Mouse (Mus musculus) frontal cortex, postnatal 10 days (tissue): ENCODE results near the gene Pno1.
"Not testable (repeated sequence)": the region's sequence is repeated elsewhere in the genome, so short reads cannot be mapped to it uniquely, and the experiment has no call there.

Experiments
- DNase-seq, 2 experiments: peaks; one replicate each; pipeline ENCODE4 v3.0.0; 2022; ENCODE audit warnings: low spot score in 2 of 2, mixed read lengths in 1 of 2

Pno1 gene

GRCm38 (mm10) chr11:17211258-17212140 is at the start of gene Pno1:
Gene Pno1 (minus strand): TSS chr11:17211568.
- DNase-seq = peak; percentile 96

GRCm38 (mm10) chr11:17257861-17258260 is 46.5 kb upstream of the Pno1 start:
- peak in 1 of 2 experiments; percentile 12 for DNase-seq

- DNase-seq = peak; percentile 93 to 96
These were observed 46.1 kb upstream of the Pno1 start, which contains the start of gene C1d for GRCm38 (mm10) chr11:17257443-17257842. Gene C1d (plus strand): TSS chr11:17257579.

- peak; percentile 8 to 20 for DNase-seq
These were observed 45.5 kb upstream of the Pno1 start for GRCm38 (mm10) chr11:17256813-17257365.

GRCm38 (mm10) chr11:17248715-17249114 is 37.3 kb upstream of the Pno1 start:
- DNase-seq = no peak

- not testable (repeated sequence) for DNase-seq
These were observed 27.2 kb upstream of the Pno1 start for GRCm38 (mm10) chr11:17238598-17238997.

- no peak for DNase-seq
These were observed 25.2 kb upstream of the Pno1 start for GRCm38 (mm10) chr11:17236449-17237037.

GRCm38 (mm10) chr11:17232792-17233191 is 21.4 kb upstream of the Pno1 start:
- no peak for DNase-seq

GRCm38 (mm10) chr11:17221126-17221525 is 9.8 kb upstream of the Pno1 start:
- DNase-seq = no peak

- DNase-seq = no peak
These were observed 4.1 kb upstream of the Pno1 start for GRCm38 (mm10) chr11:17215475-17215874.

GRCm38 (mm10) chr11:17212903-17213509 is 1.6 kb upstream of the Pno1 start:
- DNase-seq = no peak

- no peak for DNase-seq
These were observed 750 bp upstream of the Pno1 start for GRCm38 (mm10) chr11:17212141-17212495.

- no peak for DNase-seq
These were observed 8.9 kb downstream of the Pno1 start for GRCm38 (mm10) chr11:17202481-17202880.

GRCm38 (mm10) chr11:17200936-17201335 is 10.4 kb downstream of the Pno1 start:
- DNase-seq = no peak

- DNase-seq = no peak
These were observed 11.4 kb downstream of the Pno1 start for GRCm38 (mm10) chr11:17199840-17200501.

- no peak for DNase-seq
These were observed 12.2 kb downstream of the Pno1 start for GRCm38 (mm10) chr11:17199170-17199569.

- DNase-seq = no peak
These were observed 19.1 kb downstream of the Pno1 start for GRCm38 (mm10) chr11:17192151-17192844.

GRCm38 (mm10) chr11:17188786-17189185 is 22.6 kb downstream of the Pno1 start:
- no peak for DNase-seq

GRCm38 (mm10) chr11:17187649-17188048 is 23.7 kb downstream of the Pno1 start:
- DNase-seq = no peak

- DNase-seq = no peak
These were observed 28.2 kb downstream of the Pno1 start for GRCm38 (mm10) chr11:17183165-17183564.

- DNase-seq = no peak
These were observed 29.6 kb downstream of the Pno1 start, which contains the start of gene Wdr92 for GRCm38 (mm10) chr11:17181807-17182206. Gene Wdr92 (plus strand): TSS chr11:17182107.
